Mouse (Mus musculus) stomach, embryonic 15.5 days (tissue): ENCODE results near the gene Slc25a28. TPM values are rescaled to one million over a fixed set of nuclear protein-coding genes. Genes with fewer than 3 reads are reported as not detected.

Experiments used
- ATAC-seq: fragments of 200-750 bp; cut with Nextera tagmentation; 2 replicates; pipeline ENCODE4 v1.8.0; 2017; ENCODE audit warnings: low read depth, moderate number of reproducible peaks, moderate TSS enrichment; ENCODE audit not compliant: insufficient read depth, low FRiP score
- H3K27ac ChIP-seq: fragments of 300-500 bp; sonication (generic); 2 replicates; pipeline ENCODE4 v1.5.1; 2015; ENCODE audit warnings: mild to moderate bottlenecking, inconsistent platforms
- H3K27me3 ChIP-seq: fragments of 300-500 bp; sonication (generic); replicated peaks from 2 replicates; pipeline ENCODE4 v1.6.1; 2015; ENCODE audit warnings: inconsistent platforms
- H3K36me3 ChIP-seq: fragments of 300-500 bp; sonication (generic); 2 replicates; pipeline ENCODE4 v1.6.1; 2015; ENCODE audit warnings: inconsistent platforms
- H3K4me1 ChIP-seq: fragments of 300-500 bp; sonication (generic); 2 replicates; pipeline ENCODE4 v1.6.1; 2015; ENCODE audit warnings: inconsistent platforms
- H3K4me2 ChIP-seq: fragments of 300-500 bp; sonication (generic); 2 replicates; pipeline ENCODE4 v1.6.1; 2015; ENCODE audit warnings: mild to moderate bottlenecking, inconsistent platforms
- H3K4me3 ChIP-seq: fragments of 300-500 bp; sonication (generic); replicated peaks from 2 replicates; pipeline ENCODE4 v1.5.1; 2015; ENCODE audit warnings: inconsistent platforms
- H3K9ac ChIP-seq: fragments of 300-500 bp; sonication (generic); 2 replicates; pipeline ENCODE4 v1.6.1; 2015; ENCODE audit warnings: inconsistent platforms
- H3K9me3 ChIP-seq: fragments of 300-500 bp; sonication (generic); 2 replicates; pipeline ENCODE4 v1.6.1; 2016; ENCODE audit warnings: inconsistent platforms
- WGBS: fragments of 180-500 bp; shearing (Covaris S2); methylation state at CpG from one replicate; pipeline ENCODE4 v1.1.7; 2015; 5-methylcytosine and 5-hydroxymethylcytosine counted together
- polyA plus RNA-seq: library from polyadenylated mRNA; unstranded; fragments of >200 nt; fragmentation: Nextera tagmentation; extraction: Ambion mirVana; gene quantifications from 2 replicates; pipeline ENCODE4 v1.2.1, GENCODE M21; 2015

Slc25a28 gene
- polyA plus RNA-seq, result 15.8 and 15.9 TPM in 2 replicates

- Histone ChIP-seq H3K9ac (peak within 1 kb of the TSS; percentile 92), H3K9me3 (no peaks in the 10 kb centered on the region)
- ATAC-seq, result peak; percentile 95
Observed at GRCm38 (mm10) chr19:43674730-43675524, at the start of gene Slc25a28. Slc25a28 (minus strand) TSS chr19:43674881.

GRCm38 (mm10) chr19:43724194-43724593 lies 49.5 kb upstream of the Slc25a28 start:
- Histone ChIP-seq H3K9me3 (no peaks in the 10 kb centered on the region), H3K36me3 (peaks cover 51% of the 10 kb centered on the region), H3K27ac (no peak overlapping the region), H3K4me3 (no peak overlapping the region), H3K9ac (no peak overlapping the region), H3K4me2 (no peak overlapping the region), H3K4me1 (no peaks in the 10 kb centered on the region), H3K27me3 (no peaks in the 10 kb centered on the region)
- 93% methylated on average over 20 of the region's 20 CpGs for WGBS
- ATAC-seq, result no peak

More at GRCm38 (mm10) chr19:43674730-43675524, at the start of gene Slc25a28:
- Histone ChIP-seq H3K4me3 (peak within 1 kb of the TSS; percentile 97), H3K36me3 (no peaks in the 10 kb centered on the region), H3K27ac (peak within 1 kb of the TSS; percentile 99), H3K4me2 (peak within 1 kb of the TSS; percentile 86), H3K27me3 (no peaks in the 10 kb centered on the region), H3K4me1 (peaks cover 15% of the 10 kb centered on the region)
- WGBS, result under 1% methylated on average over 75 of the region's 79 CpGs

GRCm38 (mm10) chr19:43723501-43723900 lies 48.8 kb upstream of the Slc25a28 start:
- Histone ChIP-seq H3K4me3 (no peak overlapping the region), H3K9me3 (no peaks in the 10 kb centered on the region), H3K27ac (no peak overlapping the region), H3K36me3 (peaks cover 45% of the 10 kb centered on the region), H3K4me2 (no peak overlapping the region), H3K9ac (no peak overlapping the region), H3K4me1 (no peaks in the 10 kb centered on the region), H3K27me3 (no peaks in the 10 kb centered on the region)
- ATAC-seq, result no peak
- 71% methylated on average over 10 of the region's 10 CpGs for WGBS

GRCm38 (mm10) chr19:43722891-43723290 lies 48.2 kb upstream of the Slc25a28 start:
- Histone ChIP-seq H3K4me1 (no peaks in the 10 kb centered on the region), H3K27me3 (no peaks in the 10 kb centered on the region), H3K27ac (no peak overlapping the region), H3K36me3 (peaks cover 47% of the 10 kb centered on the region), H3K4me3 (no peak overlapping the region), H3K9me3 (no peaks in the 10 kb centered on the region), H3K4me2 (no peak overlapping the region), H3K9ac (no peak overlapping the region)
- 80% methylated on average over 8 of the region's 8 CpGs for WGBS
- no peak for ATAC-seq

GRCm38 (mm10) chr19:43720061-43720460 lies 45.4 kb upstream of the Slc25a28 start:
- Histone ChIP-seq H3K4me3 (no peak overlapping the region), H3K4me2 (no peak overlapping the region), H3K27ac (no peak overlapping the region), H3K36me3 (peaks cover 27% of the 10 kb centered on the region), H3K4me1 (no peaks in the 10 kb centered on the region), H3K9me3 (no peaks in the 10 kb centered on the region), H3K9ac (no peak overlapping the region), H3K27me3 (no peaks in the 10 kb centered on the region)
- 96% methylated on average over 11 of the region's 11 CpGs for WGBS
- ATAC-seq, result no peak

GRCm38 (mm10) chr19:43711971-43712370 lies 37.3 kb upstream of the Slc25a28 start:
- no peak for ATAC-seq
- H3K4me1 ChIP-seq, result no peaks in the 10 kb centered on the region

GRCm38 (mm10) chr19:43711159-43711916 lies 36.7 kb upstream of the Slc25a28 start:
- Histone ChIP-seq H3K4me3 (no peak overlapping the region), H3K4me1 (no peaks in the 10 kb centered on the region), H3K36me3 (peaks cover 20% of the 10 kb centered on the region), H3K9me3 (no peaks in the 10 kb centered on the region), H3K4me2 (peak overlapping the region; percentile 17; the same call in 1 of the 2 replicates), H3K9ac (no peak overlapping the region), H3K27me3 (no peaks in the 10 kb centered on the region), H3K27ac (peak overlapping the region; percentile 83)
- peak; percentile 81 for ATAC-seq
- 46% methylated on average over 22 of the region's 22 CpGs for WGBS

More at GRCm38 (mm10) chr19:43711971-43712370, 37.3 kb upstream of the Slc25a28 start:
- H3K4me3 ChIP-seq, result no peak overlapping the region
- 84% methylated on average over 5 of the region's 5 CpGs for WGBS
- no peaks in the 10 kb centered on the region for H3K27me3 ChIP-seq
- peaks cover 20% of the 10 kb centered on the region for H3K36me3 ChIP-seq
- H3K9me3 ChIP-seq, result no peaks in the 10 kb centered on the region
- H3K27ac ChIP-seq, result no peak overlapping the region
- H3K4me2 ChIP-seq, result no peak overlapping the region
- H3K9ac ChIP-seq, result no peak overlapping the region

- ATAC-seq, result no peak
- Histone ChIP-seq H3K4me1 (no peaks in the 10 kb centered on the region), H3K9ac (no peak overlapping the region), H3K27ac (no peak overlapping the region), H3K9me3 (no peaks in the 10 kb centered on the region), H3K27me3 (no peaks in the 10 kb centered on the region), H3K4me3 (no peak overlapping the region), H3K4me2 (no peak overlapping the region), H3K36me3 (peaks cover 31% of the 10 kb centered on the region)
- WGBS, result 87% methylated on average over 8 of the region's 8 CpGs
Observed at GRCm38 (mm10) chr19:43709317-43709716, 34.6 kb upstream of the Slc25a28 start.

GRCm38 (mm10) chr19:43708206-43708605 lies 33.5 kb upstream of the Slc25a28 start:
- no peak overlapping the region for H3K4me2 ChIP-seq
- no peaks in the 10 kb centered on the region for H3K4me1 ChIP-seq
- H3K27ac ChIP-seq, result no peak overlapping the region
- H3K36me3 ChIP-seq, result peaks cover 31% of the 10 kb centered on the region
- no peaks in the 10 kb centered on the region for H3K9me3 ChIP-seq
- no peaks in the 10 kb centered on the region for H3K27me3 ChIP-seq
- no peak overlapping the region for H3K4me3 ChIP-seq
- WGBS, result 87% methylated on average over 7 of the region's 7 CpGs
- ATAC-seq, result no peak
- no peak overlapping the region for H3K9ac ChIP-seq

GRCm38 (mm10) chr19:43704787-43705497 lies 30.3 kb upstream of the Slc25a28 start:
- Histone ChIP-seq H3K36me3 (peaks cover 33% of the 10 kb centered on the region), H3K27me3 (no peaks in the 10 kb centered on the region), H3K4me3 (no peak overlapping the region), H3K27ac (no peak overlapping the region), H3K4me1 (no peaks in the 10 kb centered on the region), H3K9me3 (no peaks in the 10 kb centered on the region), H3K9ac (no peak overlapping the region), H3K4me2 (no peak overlapping the region)
- ATAC-seq, result 0 out of 2 replicates have a peak, but pooled peaks have one; percentile 58
- WGBS, result 83% methylated on average over 17 of the region's 17 CpGs

GRCm38 (mm10) chr19:43704211-43704610 lies 29.5 kb upstream of the Slc25a28 start:
- Histone ChIP-seq H3K27me3 (no peaks in the 10 kb centered on the region), H3K9me3 (no peaks in the 10 kb centered on the region), H3K27ac (no peak overlapping the region), H3K9ac (no peak overlapping the region), H3K4me2 (no peak overlapping the region), H3K4me1 (no peaks in the 10 kb centered on the region), H3K4me3 (no peak overlapping the region), H3K36me3 (peaks cover 36% of the 10 kb centered on the region)
- WGBS, result 73% methylated on average over 11 of the region's 11 CpGs
- ATAC-seq, result no peak
